Mouse (Mus musculus) cortical plate, adult 2 months (tissue): ENCODE data around the gene Nfasc. TPM values are rescaled to one million over a fixed set of nuclear protein-coding genes. Genes with fewer than 3 reads are reported as not detected.

Experiments
- H3K27ac ChIP-seq: fragments of 200-500 bp; 2 replicates; pipeline ENCODE4 v1.5.1; 2012; ENCODE audit warnings: low read length, control low read depth, inconsistent platforms; ENCODE audit not compliant: insufficient read depth
- H3K4me1 ChIP-seq: fragments of 200-500 bp; 2 replicates; pipeline ENCODE4 v1.6.1; 2011; ENCODE audit warnings: low read length; ENCODE audit not compliant: control insufficient read depth, insufficient read depth
- H3K4me3 ChIP-seq: fragments of 200-500 bp; 2 replicates; pipeline ENCODE4 v1.5.1; 2011; ENCODE audit warnings: mild to moderate bottlenecking, low read length, control low read depth; ENCODE audit not compliant: insufficient read depth
- CTCF ChIP-seq: fragments of 200-500 bp; IDR thresholded peaks from 2 replicates; pipeline ENCODE4 v1.5.1; 2011; ENCODE audit warnings: mild to moderate bottlenecking, control low read depth, low read length; ENCODE audit not compliant: insufficient read depth; ENCODE audit errors: extremely low read depth
- POLR2A ChIP-seq: fragments of 200-500 bp; IDR thresholded peaks from 2 replicates; pipeline ENCODE4 v1.6.1; 2011; ENCODE audit warnings: mild to moderate bottlenecking, low read length, control low read depth; ENCODE audit not compliant: insufficient read depth; ENCODE audit errors: extremely low read depth
- polyA plus RNA-seq: library from polyadenylated mRNA; depleted of rRNA; stranded (reverse); fragments of >200 nt; gene quantifications from 2 replicates; pipeline ENCODE4 v1.2.3, GENCODE M21; 2012

Nfasc gene
- polyA plus RNA-seq, 1 experiment = 109 TPM

DNA sequence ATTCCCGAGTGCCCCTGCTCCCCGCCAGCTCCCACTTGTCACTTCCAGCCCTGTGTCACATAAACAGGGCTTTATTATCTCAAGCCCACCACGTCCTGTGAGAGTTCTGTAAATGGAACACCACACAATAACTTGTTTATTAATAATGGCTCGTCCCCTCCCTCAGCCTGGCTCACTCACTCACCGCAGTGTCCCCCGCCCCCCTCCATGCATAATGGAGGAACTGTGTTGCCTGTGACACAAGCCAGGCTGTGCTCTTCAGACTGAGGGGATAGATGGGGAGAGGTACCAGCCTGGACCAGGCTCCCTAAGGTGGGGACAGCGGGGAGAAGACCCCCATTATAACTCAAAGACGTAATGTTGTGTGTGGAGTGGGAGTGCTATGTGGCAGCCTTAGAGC, 34.3 kb downstream of the Nfasc start:
- Histone ChIP-seq H3K4me3 (no peak overlapping the region), H3K27ac (peak overlapping the region; percentile 46; the same call in 1 of the 2 replicates), H3K4me1 (peaks cover 23% of the 10 kb centered on the region)
- no peak for TF ChIP-seq CTCF
- no peak for TF ChIP-seq POLR2A

DNA sequence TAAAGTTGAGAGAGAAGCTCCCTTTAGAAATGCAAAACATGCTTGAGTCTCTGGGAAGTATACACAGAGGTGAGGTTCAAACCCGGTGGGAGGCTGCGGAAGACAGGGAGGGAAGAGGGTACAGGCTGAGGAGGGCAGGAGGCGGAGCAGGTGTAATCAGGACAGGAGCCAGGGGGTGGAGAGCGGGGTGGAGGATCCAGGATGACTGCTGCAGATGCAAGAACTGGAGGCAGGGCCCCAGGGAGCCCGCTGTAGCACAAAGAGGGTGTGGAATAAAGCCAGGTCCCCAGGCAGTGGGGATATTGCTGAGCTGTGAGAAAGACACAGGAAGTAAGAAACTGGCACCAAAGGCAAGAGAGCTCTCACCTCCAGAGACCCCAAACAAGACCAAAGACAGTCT, 38.1 kb downstream of the Nfasc start:
- no peak for TF ChIP-seq POLR2A
- TF ChIP-seq CTCF = no peak
- peaks cover 16% of the 10 kb centered on the region for H3K4me1 ChIP-seq
- no peak overlapping the region for H3K4me3 ChIP-seq
- no peak overlapping the region for H3K27ac ChIP-seq

DNA sequence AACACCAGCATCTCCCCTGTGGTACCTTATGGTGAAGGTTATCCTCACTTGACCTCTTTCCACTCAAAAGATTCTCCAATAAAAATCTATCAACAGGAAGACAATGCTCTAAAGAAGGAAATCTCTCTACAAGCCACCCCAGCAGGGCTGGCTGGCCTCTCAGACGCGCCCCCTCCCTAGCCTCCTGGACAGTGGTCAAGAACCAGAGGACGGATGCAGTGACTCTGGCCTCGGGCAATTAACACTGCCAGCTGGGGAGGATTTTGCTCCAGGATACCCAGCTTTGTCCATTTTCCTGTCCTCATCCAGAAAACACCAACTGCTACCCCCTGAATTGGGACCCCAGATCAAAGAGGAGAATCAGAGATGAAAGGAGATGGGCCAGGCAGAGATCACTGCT, 44.7 kb downstream of the Nfasc start:
- no peak for TF ChIP-seq POLR2A
- TF ChIP-seq CTCF = no peak
- H3K27ac ChIP-seq = no peak overlapping the region
- H3K4me1 ChIP-seq = peaks cover 3% of the 10 kb centered on the region; the same call in 1 of the 2 replicates
- H3K4me3 ChIP-seq = no peak overlapping the region

GRCm38 (mm10) chr1:132696232-132696631, 45.4 kb downstream of the Nfasc start:
- no peak overlapping the region for H3K27ac ChIP-seq
- TF ChIP-seq CTCF = no peak
- peaks cover 3% of the 10 kb centered on the region; the same call in 1 of the 2 replicates for H3K4me1 ChIP-seq
- H3K4me3 ChIP-seq = no peak overlapping the region

DNA sequence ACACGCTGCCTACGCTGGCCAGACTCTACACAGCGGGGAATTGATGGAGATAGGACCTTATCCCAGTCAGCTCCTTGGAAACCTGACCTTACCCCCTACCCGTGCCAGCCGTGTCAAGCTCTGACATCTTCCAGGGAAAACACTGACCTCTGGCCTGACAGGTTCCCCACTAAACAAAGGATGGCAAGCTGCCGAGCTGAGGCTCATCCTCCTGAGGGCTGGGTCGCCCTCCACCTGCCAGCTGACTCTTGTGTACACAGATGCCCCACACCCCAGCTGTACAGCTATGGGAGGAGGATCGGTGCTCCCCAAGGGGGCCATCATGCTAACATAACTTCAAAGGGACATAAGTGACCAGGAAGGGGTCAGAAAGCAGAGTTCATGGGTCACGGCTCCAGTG, 47.6 kb downstream of the Nfasc start:
- TF ChIP-seq CTCF (no peak), POLR2A (no peak)
- Histone ChIP-seq H3K4me3 (no peak overlapping the region), H3K4me1 (peaks cover 5% of the 10 kb centered on the region; the same call in 1 of the 2 replicates), H3K27ac (no peak overlapping the region)

- Histone ChIP-seq H3K27ac (no peak overlapping the region), H3K4me1 (peaks cover 12% of the 10 kb centered on the region), H3K4me3 (no peak overlapping the region)
- TF ChIP-seq CTCF (no peak), POLR2A (no peak)
These were observed 52.4 kb downstream of the Nfasc start for GRCm38 (mm10) chr1:132689181-132689580.

DNA sequence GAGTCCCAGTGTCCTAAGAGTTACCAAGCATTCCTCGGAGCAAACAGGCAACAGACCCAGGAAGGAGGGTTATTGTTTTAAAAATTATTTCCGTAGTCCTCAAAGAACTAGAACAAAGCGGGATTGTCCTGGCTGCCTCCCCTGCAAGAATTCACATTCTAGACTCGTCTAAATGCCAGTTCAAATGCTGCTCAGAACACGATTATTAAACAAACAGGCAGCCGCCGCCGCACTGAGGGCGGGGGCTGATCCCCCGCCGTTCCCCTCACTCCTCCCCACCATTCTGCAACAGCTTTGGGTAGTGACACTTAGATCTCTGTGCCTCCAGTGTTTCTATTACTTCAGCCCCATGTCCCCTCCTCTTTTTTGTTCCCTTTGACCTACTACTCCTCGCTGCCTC, 62.7 kb downstream of the Nfasc start:
- H3K27ac ChIP-seq = no peak overlapping the region
- TF ChIP-seq POLR2A (no peak), CTCF (no peak)
- H3K4me1 ChIP-seq = peaks cover 7% of the 10 kb centered on the region
- no peak overlapping the region for H3K4me3 ChIP-seq

DNA sequence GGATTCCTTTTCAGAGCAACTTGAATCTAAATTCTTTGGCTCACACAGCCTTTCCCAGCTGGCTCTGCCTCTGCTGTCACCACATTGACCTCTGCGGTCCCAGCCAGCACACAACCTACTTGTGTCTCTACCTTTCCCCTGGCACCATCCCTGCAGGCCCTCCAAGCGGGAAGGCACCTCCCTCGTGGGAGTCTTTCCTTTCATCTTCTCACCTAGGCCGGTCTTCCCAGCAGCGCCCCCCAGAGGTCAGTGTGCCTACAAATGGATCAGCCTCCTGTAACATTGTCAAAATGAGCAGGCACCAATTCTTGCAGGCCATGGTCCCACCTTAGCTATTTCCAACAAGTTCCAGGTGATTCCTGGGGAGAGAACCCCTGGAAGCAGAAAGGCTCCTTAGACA, 63.5 kb downstream of the Nfasc start:
- Histone ChIP-seq H3K4me1 (peaks cover 7% of the 10 kb centered on the region), H3K4me3 (no peak overlapping the region), H3K27ac (no peak overlapping the region)
- TF ChIP-seq POLR2A (no peak), CTCF (0 out of 2 replicates have a peak, but pooled peaks have one; percentile 8)

- H3K4me3 ChIP-seq = no peak overlapping the region
- H3K4me1 ChIP-seq = no peaks in the 10 kb centered on the region; the same call in 1 of the 2 replicates
- no peak for TF ChIP-seq POLR2A
- TF ChIP-seq CTCF = no peak
- H3K27ac ChIP-seq = no peak overlapping the region
These were observed 68.9 kb downstream of the Nfasc start for GRCm38 (mm10) chr1:132672704-132673103.

DNA sequence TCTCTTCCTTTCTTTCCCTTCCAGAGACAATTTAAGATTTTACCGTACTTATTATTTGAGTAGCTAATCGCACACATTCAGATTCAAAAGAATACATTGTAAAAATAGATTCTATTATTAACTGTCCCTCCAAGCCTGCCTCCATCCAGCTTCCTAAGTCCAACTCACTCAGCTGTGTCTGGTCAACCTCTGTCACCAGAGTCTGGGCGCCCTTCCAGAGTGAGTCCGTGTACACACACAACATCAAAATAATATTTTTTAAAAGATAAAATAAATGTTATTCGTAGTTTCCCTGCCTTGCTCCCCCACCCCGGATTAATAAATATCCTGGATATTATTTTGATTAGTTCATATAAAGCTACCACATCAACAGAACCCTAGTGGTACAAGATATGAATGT, 72.4 kb downstream of the Nfasc start:
- Histone ChIP-seq H3K4me3 (no peak overlapping the region), H3K4me1 (no peaks in the 10 kb centered on the region; the same call in 1 of the 2 replicates), H3K27ac (no peak overlapping the region)
- TF ChIP-seq CTCF (no peak), POLR2A (no peak)

- Histone ChIP-seq H3K4me3 (no peak overlapping the region), H3K4me1 (peaks cover 23% of the 10 kb centered on the region), H3K27ac (no peak overlapping the region)
- TF ChIP-seq POLR2A = no peak
- no peak for TF ChIP-seq CTCF
These were observed 81.2 kb downstream of the Nfasc start for GRCm38 (mm10) chr1:132660354-132660753.
